Mouse (Mus musculus): ENCODE data around the gene Gm47841. TPM values are rescaled to one million over a fixed set of nuclear protein-coding genes. Genes with fewer than 3 reads are reported as not detected.

The Gm47841 gene
- total and polyA plus RNA-seq, 2 experiments = not detected

GRCm38 (mm10) chr15:101077001-101077812 lies 30.0 kb upstream of the Gm47841 start:
- no peaks in the 10 kb centered on the region for H3K36me3 ChIP-seq (ENCODE audit: control insufficient read depth, insufficient read depth, low read length)
- H3K27ac ChIP-seq (replicated peaks; ENCODE audit: insufficient read depth, low read depth, low read length) = peak overlapping the region; percentile 98
- peak overlapping the region; percentile 99 for H3K9ac ChIP-seq (ENCODE audit: low read depth, low read length)

GRCm38 (mm10) chr15:101076071-101077000 lies 29.1 kb upstream of the Gm47841 start:
- no peaks in the 10 kb centered on the region for H3K36me3 ChIP-seq (ENCODE audit: control insufficient read depth, insufficient read depth, low read length)
- no peak for DNase-seq (ENCODE audit: extremely low read depth, low read depth, low spot score)
- WGBS = 64% methylated on average over 26 of the region's 26 CpGs
- H3K79me2 ChIP-seq (ENCODE audit: control insufficient read depth, insufficient read depth, low read length) = peaks cover 53% of the 10 kb centered on the region; the same call in 1 of the 2 replicates
- no peak overlapping the region for H3K9ac ChIP-seq (ENCODE audit: low read depth, low read length)
- no peaks in the 10 kb centered on the region for H3K27me3 ChIP-seq (ENCODE audit: control insufficient read depth, insufficient read depth, low read length)
- TF ChIP-seq POLR2A (IDR thresholded peaks at IDR 0.05; ENCODE audit: extremely low read depth, insufficient read depth, low read length) (no peak), CTCF (IDR thresholded peaks at IDR 0.05; ENCODE audit: low read depth, low read length) (no peak)
- no peak overlapping the region for H3K4me3 ChIP-seq (ENCODE audit: insufficient read depth, low read depth, low read length)
- peaks cover 17% of the 10 kb centered on the region for H3K4me1 ChIP-seq (ENCODE audit: control insufficient read depth, insufficient read depth, low read length)
- H3K27ac ChIP-seq (replicated peaks; ENCODE audit: insufficient read depth, low read depth, low read length) = no peak overlapping the region

More at GRCm38 (mm10) chr15:101077001-101077812, 30.0 kb upstream of the Gm47841 start:
- H3K79me2 ChIP-seq (ENCODE audit: control insufficient read depth, insufficient read depth, low read length) = peaks cover 53% of the 10 kb centered on the region; the same call in 1 of the 2 replicates
- no peak for DNase-seq (ENCODE audit: extremely low read depth, low read depth, low spot score)
- peaks cover 16% of the 10 kb centered on the region for H3K4me1 ChIP-seq (ENCODE audit: control insufficient read depth, insufficient read depth, low read length)
- 8% methylated on average over 34 of the region's 34 CpGs for WGBS
- TF ChIP-seq POLR2A (IDR thresholded peaks at IDR 0.05; ENCODE audit: extremely low read depth, insufficient read depth, low read length) (no peak), CTCF (IDR thresholded peaks at IDR 0.05; ENCODE audit: low read depth, low read length) (no peak)
- no peaks in the 10 kb centered on the region for H3K27me3 ChIP-seq (ENCODE audit: control insufficient read depth, insufficient read depth, low read length)
- peak overlapping the region; percentile 94 for H3K4me3 ChIP-seq (ENCODE audit: insufficient read depth, low read depth, low read length)

- WGBS = 86% methylated on average over 5 of the region's 5 CpGs
- no peak overlapping the region for H3K27ac ChIP-seq (replicated peaks; ENCODE audit: insufficient read depth, low read depth, low read length)
- TF ChIP-seq POLR2A (IDR thresholded peaks at IDR 0.05; ENCODE audit: extremely low read depth, insufficient read depth, low read length) (no peak), CTCF (IDR thresholded peaks at IDR 0.05; ENCODE audit: low read depth, low read length) (no peak)
- H3K79me2 ChIP-seq (ENCODE audit: control insufficient read depth, insufficient read depth, low read length) = peaks cover 56% of the 10 kb centered on the region; the same call in 1 of the 2 replicates
- peaks cover 20% of the 10 kb centered on the region for H3K4me1 ChIP-seq (ENCODE audit: control insufficient read depth, insufficient read depth, low read length)
- DNase-seq (ENCODE audit: extremely low read depth, low read depth, low spot score) = no peak
- H3K36me3 ChIP-seq (ENCODE audit: control insufficient read depth, insufficient read depth, low read length) = no peaks in the 10 kb centered on the region
- no peaks in the 10 kb centered on the region for H3K27me3 ChIP-seq (ENCODE audit: control insufficient read depth, insufficient read depth, low read length)
- no peak overlapping the region for H3K4me3 ChIP-seq (ENCODE audit: insufficient read depth, low read depth, low read length)
- no peak overlapping the region for H3K9ac ChIP-seq (ENCODE audit: low read depth, low read length)
Measured at GRCm38 (mm10) chr15:101075656-101076055, 28.5 kb upstream of the Gm47841 start.

GRCm38 (mm10) chr15:101075150-101075549 lies 28.0 kb upstream of the Gm47841 start:
- WGBS = 45% methylated on average over 4 of the region's 4 CpGs
- TF ChIP-seq POLR2A (IDR thresholded peaks at IDR 0.05; ENCODE audit: extremely low read depth, insufficient read depth, low read length) = no peak
- TF ChIP-seq CTCF (IDR thresholded peaks at IDR 0.05; ENCODE audit: low read depth, low read length) = peak; percentile 58
- Histone ChIP-seq H3K4me1 (ENCODE audit: control insufficient read depth, insufficient read depth, low read length) (peaks cover 21% of the 10 kb centered on the region), H3K9ac (ENCODE audit: low read depth, low read length) (no peak overlapping the region), H3K27me3 (ENCODE audit: control insufficient read depth, insufficient read depth, low read length) (no peaks in the 10 kb centered on the region), H3K79me2 (ENCODE audit: control insufficient read depth, insufficient read depth, low read length) (peaks cover 53% of the 10 kb centered on the region; the same call in 1 of the 2 replicates), H3K4me3 (ENCODE audit: insufficient read depth, low read depth, low read length) (no peak overlapping the region), H3K36me3 (ENCODE audit: control insufficient read depth, insufficient read depth, low read length) (no peaks in the 10 kb centered on the region), H3K27ac (replicated peaks; ENCODE audit: insufficient read depth, low read depth, low read length) (no peak overlapping the region)
- DNase-seq (ENCODE audit: extremely low read depth, low read depth, low spot score) = peak; percentile 76

- 66% methylated on average over 5 of the region's 5 CpGs for WGBS
- no peak for TF ChIP-seq CTCF (IDR thresholded peaks at IDR 0.05; ENCODE audit: low read depth, low read length)
- Histone ChIP-seq H3K36me3 (ENCODE audit: control insufficient read depth, insufficient read depth, low read length) (no peaks in the 10 kb centered on the region), H3K4me3 (ENCODE audit: insufficient read depth, low read depth, low read length) (no peak overlapping the region), H3K27ac (replicated peaks; ENCODE audit: insufficient read depth, low read depth, low read length) (no peak overlapping the region), H3K79me2 (ENCODE audit: control insufficient read depth, insufficient read depth, low read length) (peaks cover 57% of the 10 kb centered on the region; the same call in 1 of the 2 replicates), H3K4me1 (ENCODE audit: control insufficient read depth, insufficient read depth, low read length) (peaks cover 28% of the 10 kb centered on the region), H3K9ac (ENCODE audit: low read depth, low read length) (no peak overlapping the region), H3K27me3 (ENCODE audit: control insufficient read depth, insufficient read depth, low read length) (no peaks in the 10 kb centered on the region)
- no peak for DNase-seq (ENCODE audit: extremely low read depth, low read depth, low spot score)
Measured at GRCm38 (mm10) chr15:101074067-101074466, 26.9 kb upstream of the Gm47841 start.
